Comparison of ENCODE assay signal across 9 mouse cellular contexts in the genomic region with DNA sequence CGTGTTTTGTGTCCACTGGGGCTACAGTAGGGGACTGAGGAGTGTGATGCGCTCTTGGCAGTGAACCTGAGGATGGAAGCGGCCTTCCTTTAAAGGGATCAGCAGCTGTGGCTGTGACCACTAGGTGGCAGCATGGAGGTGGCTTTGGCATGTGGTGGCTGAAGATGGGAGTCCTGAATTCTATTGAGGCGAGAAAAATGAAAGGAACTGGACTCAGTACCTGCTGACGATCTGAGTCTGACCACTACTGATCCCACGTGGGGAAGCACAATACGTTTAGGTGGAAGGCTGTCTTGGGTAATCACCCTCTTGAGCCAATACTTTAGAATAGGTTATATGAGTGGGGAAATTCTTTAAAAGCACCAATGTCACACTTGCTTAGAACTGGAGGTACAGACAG. TPM values are rescaled to one million over a fixed set of nuclear protein-coding genes. Genes with fewer than 3 reads are reported as not detected.
DNase-seq lines count a peak whose midpoint lies in the region; TF ChIP-seq lines count a peak whose summit lies in the region.
"Had no signal": no experiment of that assay in that cellular context is flagged by ENCODE, and none has a peak within 500 bp of the region (broad histone marks: within the 10 kb centered on the region; RNA-seq: fewer than 3 reads in every experiment).

No protein-coding gene starts in this region.

- peak; percentile 78 to 86 for DNase-seq in adrenal gland, adult 18-20 months (ENCODE audit: low spot score in 2 of 2)
- DNase-seq in heart, adult 2 months, result peak; percentile 78 to 85
- DNase-seq in layer of hippocampus, adult 2 months (ENCODE audit: low spot score in 2 of 2), result peak; percentile 68 to 84
- peak; percentile 91 for DNase-seq in lung, postnatal 14 days
- peak; percentile 70 for DNase-seq in right cerebral cortex, postnatal 25 days
- DNase-seq in urinary bladder, postnatal 4 days (ENCODE audit: low spot score in 2 of 2), result peak; percentile 61 to 86

- no peaks in the 10 kb centered on the region for H3K36me3 ChIP-seq in ES-Bruce4 (ENCODE audit: control insufficient read depth, insufficient read depth, low read length, poor library complexity, severe bottlenecking)
- no peaks in the 10 kb centered on the region for H3K36me3 ChIP-seq in heart, adult 2 months (ENCODE audit: control insufficient read depth, insufficient read depth, low read length)
- H3K36me3 ChIP-seq: midbrain, embryonic 12.5 days had no signal

- no peaks in the 10 kb centered on the region for H3K79me2 ChIP-seq in heart, adult 2 months (replicated peaks; ENCODE audit: control insufficient read depth, insufficient read depth, low read length)

- no peak for TF ChIP-seq EP300 in ES-Bruce4 (IDR thresholded peaks at IDR 0.05; ENCODE audit: insufficient read depth, low read depth, low read length)
- peak; percentile 79; the same call in 1 of the 2 replicates for TF ChIP-seq EP300 in heart, adult 2 months (IDR thresholded peaks at IDR 0.05; ENCODE audit: insufficient read depth, low read depth, low read length)

- H3K9ac ChIP-seq in ES-Bruce4 (ENCODE audit: low read depth, poor library complexity, severe bottlenecking), result no peak overlapping the region
- H3K9ac ChIP-seq in heart, adult 2 months (ENCODE audit: low read depth, low read length), result no peak overlapping the region
- H3K9ac ChIP-seq: midbrain, embryonic 12.5 days had no signal

- no peak for TF ChIP-seq POLR2A in ES-Bruce4 (IDR thresholded peaks at IDR 0.05; ENCODE audit: insufficient read depth, low read length)
- TF ChIP-seq POLR2A in cortical plate, adult 2 months (IDR thresholded peaks at IDR 0.05; ENCODE audit: extremely low read depth, insufficient read depth, low read length), result no peak
- TF ChIP-seq POLR2A in heart, adult 2 months (IDR thresholded peaks at IDR 0.05; ENCODE audit: insufficient read depth, low read depth, low read length), result no peak

- no peaks in the 10 kb centered on the region for H3K9me3 ChIP-seq in ES-Bruce4 (replicated peaks; ENCODE audit: control insufficient read depth, insufficient read depth, low read length, poor library complexity, severe bottlenecking)
- H3K9me3 ChIP-seq: midbrain, embryonic 12.5 days had no signal

- no peak overlapping the region for H3K4me3 ChIP-seq in ES-Bruce4 (ENCODE audit: low read depth, low read length)
- no peak overlapping the region for H3K4me3 ChIP-seq in cortical plate, adult 2 months (ENCODE audit: insufficient read depth, low read length)
- H3K4me3 ChIP-seq in heart, adult 2 months, result no peak overlapping the region
- no peak overlapping the region for H3K4me3 ChIP-seq in layer of hippocampus, adult 2 months
- H3K4me3 ChIP-seq: midbrain, embryonic 12.5 days had no signal

- intact Hi-C loops in heart, adult 2 months (cut with DNase I), result loop anchor here (1.0 to 5.0 kb wide), 3 partner anchors 67 to 356 kb away; no protein-coding TSS in a partner anchor

- H3K4me1 ChIP-seq in ES-Bruce4 (ENCODE audit: control insufficient read depth, insufficient read depth, low read length), result no peaks in the 10 kb centered on the region
- H3K4me1 ChIP-seq in cortical plate, adult 2 months (ENCODE audit: control insufficient read depth, insufficient read depth, low read length), result no peaks in the 10 kb centered on the region
- no peaks in the 10 kb centered on the region; the same call in 1 of the 2 replicates for H3K4me1 ChIP-seq in heart, adult 2 months (ENCODE audit: control insufficient read depth, insufficient read depth, low read length)

- TF ChIP-seq CTCF in ES-Bruce4 (IDR thresholded peaks at IDR 0.05; ENCODE audit: low read depth, low read length), result peak; percentile 97
- TF ChIP-seq CTCF in cortical plate, adult 2 months (IDR thresholded peaks at IDR 0.05; ENCODE audit: extremely low read depth, insufficient read depth, low read length), result peak; percentile 80
- TF ChIP-seq CTCF in heart, adult 2 months (IDR thresholded peaks at IDR 0.05), result peak; percentile 82
- peak; percentile 84 for TF ChIP-seq CTCF in layer of hippocampus, adult 2 months (conservative IDR thresholded peaks at IDR 0.05)

- no peak overlapping the region for H3K27ac ChIP-seq in ES-Bruce4 (ENCODE audit: insufficient read depth, low read length)
- no peak overlapping the region for H3K27ac ChIP-seq in cortical plate, adult 2 months (ENCODE audit: insufficient read depth, low read length)
- no peak overlapping the region for H3K27ac ChIP-seq in heart, adult 2 months
- no peak overlapping the region for H3K27ac ChIP-seq in layer of hippocampus, adult 2 months

- WGBS in heart, adult 2 months, result 8% methylated on average over 7 of the region's 7 CpGs

- no peaks in the 10 kb centered on the region for H3K27me3 ChIP-seq in ES-Bruce4 (ENCODE audit: control insufficient read depth, insufficient read depth, low read length, poor library complexity, severe bottlenecking)
- no peaks in the 10 kb centered on the region for H3K27me3 ChIP-seq in heart, adult 2 months (ENCODE audit: control insufficient read depth, insufficient read depth, low read length)
- H3K27me3 ChIP-seq: midbrain, embryonic 12.5 days had no signal

RNA-seq across cellular contexts. Expression of a gene that starts 29.9 kb away (rescaled TPM):
- polyA plus RNA-seq in ES-Bruce4 (2011; ENCODE audit: insufficient read depth, insufficient read length, low read depth, missing spikeins), result 20.8 and 21.2 TPM in 2 replicates
- total RNA-seq in adrenal gland, adult 18-20 months (2021), result 10 to 100 TPM; 26.4 to 36.8 TPM
- 19.1 and 20.5 TPM in 2 replicates for polyA plus RNA-seq in cortical plate, adult 2 months (2012; rRNA removed)
- 10 to 100 TPM; 35.4 to 37.1 TPM for total RNA-seq in heart, adult 2 months (2021)
- polyA plus RNA-seq in heart, adult 2 months (2012; rRNA removed), result 40.4 and 45.3 TPM in 2 replicates
- total RNA-seq in layer of hippocampus, adult 2 months (2021), result 10 to 100 TPM; 20.6 to 22.0 TPM
